Mouse (Mus musculus) ES-Bruce4 (cell line): ENCODE data around the gene Pigk.

ENCODE experiments used
- CTCF ChIP-seq: IDR thresholded peaks from one replicate; pipeline ENCODE4 v1.8.1; 2011; ENCODE audit warnings: low read depth, low read length
- POLR2A ChIP-seq: IDR thresholded peaks from one replicate; pipeline ENCODE4 v1.8.1; 2011; ENCODE audit warnings: low read length; ENCODE audit not compliant: insufficient read depth

GRCm38 (mm10) chr3:153024016-153024415 lies 310.1 kb downstream of the Pigk start:
- no peak for TF ChIP-seq POLR2A
- no peak for TF ChIP-seq CTCF
